Mouse (Mus musculus) hindbrain, embryonic 10.5 days (tissue): ENCODE measurements around the gene I830077J02Rik. TPM values are rescaled to one million over a fixed set of nuclear protein-coding genes. Genes with fewer than 3 reads are reported as not detected.
A peak's percentile ranks its signal among the peaks of the same experiment; 100 is the strongest.
"Not testable (repeated sequence)": the region's sequence is repeated elsewhere in the genome, so short reads cannot be mapped to it uniquely, and the experiment has no call there.

Experiments used
- DNase-seq: peaks from one replicate; pipeline ENCODE4 v3.0.0-alpha.2; 2017; ENCODE audit warnings: low spot score
- H3K27ac ChIP-seq: fragments of 300-500 bp; sonication (generic); 2 replicates; pipeline ENCODE4 v1.5.1; 2016; ENCODE audit warnings: mild to moderate bottlenecking, moderate library complexity
- H3K27me3 ChIP-seq: fragments of 300-500 bp; sonication (generic); 2 replicates; pipeline ENCODE4 v1.6.1; 2016; ENCODE audit warnings: mild to moderate bottlenecking; ENCODE audit not compliant: poor library complexity, insufficient read depth, severe bottlenecking
- H3K36me3 ChIP-seq: fragments of 300-500 bp; sonication (generic); 2 replicates; pipeline ENCODE4 v1.6.1; 2016; ENCODE audit warnings: mild to moderate bottlenecking, moderate library complexity
- H3K4me1 ChIP-seq: fragments of 300-500 bp; sonication (generic); replicated peaks from 2 replicates; pipeline ENCODE4 v1.6.1; 2016; ENCODE audit warnings: mild to moderate bottlenecking
- H3K4me3 ChIP-seq: fragments of 300-500 bp; sonication (generic); 2 replicates; pipeline ENCODE4 v1.5.1; 2016; ENCODE audit warnings: mild to moderate bottlenecking, moderate library complexity
- H3K9me3 ChIP-seq: fragments of 300-500 bp; sonication (generic); 2 replicates; pipeline ENCODE4 v1.6.1; 2016; ENCODE audit warnings: mild to moderate bottlenecking, moderate library complexity
- WGBS: fragments of 180-500 bp; shearing (Covaris S2); methylation state at CpG from one replicate; pipeline ENCODE4 v1.1.7; 2016; 5-methylcytosine and 5-hydroxymethylcytosine counted together
- polyA plus RNA-seq: library from polyadenylated mRNA; unstranded; fragments of >200 nt; fragmentation: Nextera tagmentation; extraction: Ambion mirVana; gene quantifications from 2 replicates; pipeline ENCODE4 v1.2.1, GENCODE M21; 2016

The I830077J02Rik gene
- polyA plus RNA-seq, 1 experiment from 2014 or later: 0.65 TPM

DNA sequence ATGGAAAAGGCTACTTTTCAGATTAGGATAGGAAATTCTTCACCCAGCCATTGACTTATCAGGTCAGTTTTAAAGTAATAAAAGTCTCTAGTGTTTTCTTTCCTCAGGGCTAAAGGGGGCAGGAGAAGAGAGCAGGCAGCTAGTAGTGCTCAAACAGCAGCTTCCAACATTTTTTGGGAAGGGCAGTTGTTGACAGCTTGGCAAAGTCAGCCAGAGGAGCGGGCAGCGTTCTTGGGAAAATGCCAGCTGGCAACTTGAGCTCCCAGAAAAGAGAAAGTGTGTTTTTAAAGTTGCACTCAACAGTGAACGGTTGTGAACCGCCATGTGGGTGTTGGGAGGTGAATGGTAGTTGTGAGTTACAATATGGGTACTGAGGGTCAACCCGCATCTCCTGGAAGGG, 2.6 kb upstream of the I830077J02Rik start:
- Histone ChIP-seq H3K27me3 (no peaks in the 10 kb centered on the region), H3K4me1 (no peaks in the 10 kb centered on the region), H3K27ac (no peak overlapping the region), H3K4me3 (no peak overlapping the region), H3K36me3 (peaks cover 25% of the 10 kb centered on the region), H3K9me3 (no peaks in the 10 kb centered on the region)
- WGBS: 93% methylated on average over 5 of the region's 5 CpGs
- DNase-seq: no peak

DNA sequence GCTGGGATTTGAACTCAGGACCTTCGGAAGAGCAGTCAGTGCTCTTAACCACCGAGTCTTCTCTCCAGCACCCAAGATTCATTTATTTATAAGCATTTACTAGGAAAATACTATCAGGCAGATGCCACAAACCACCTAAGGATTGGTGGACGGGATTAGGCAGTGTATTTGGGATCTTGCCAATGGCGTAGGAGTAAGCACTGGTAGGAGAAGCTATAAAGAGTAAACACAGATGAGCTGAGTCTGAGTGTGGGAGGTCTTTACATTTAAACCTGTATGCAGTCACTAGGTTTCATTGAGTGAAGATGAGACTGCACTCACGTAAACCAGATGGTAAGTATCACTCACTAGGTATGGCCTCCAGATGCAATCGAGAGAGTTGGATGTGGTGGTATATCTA, 1.5 kb upstream of the I830077J02Rik start:
- no peak for DNase-seq
- no peak overlapping the region for H3K4me3 ChIP-seq
- H3K9me3 ChIP-seq: no peaks in the 10 kb centered on the region
- no peaks in the 10 kb centered on the region for H3K4me1 ChIP-seq
- H3K27ac ChIP-seq: no peak overlapping the region
- 94% methylated on average over 6 of the region's 6 CpGs for WGBS
- peaks cover 20% of the 10 kb centered on the region for H3K36me3 ChIP-seq
- H3K27me3 ChIP-seq: no peaks in the 10 kb centered on the region

DNA sequence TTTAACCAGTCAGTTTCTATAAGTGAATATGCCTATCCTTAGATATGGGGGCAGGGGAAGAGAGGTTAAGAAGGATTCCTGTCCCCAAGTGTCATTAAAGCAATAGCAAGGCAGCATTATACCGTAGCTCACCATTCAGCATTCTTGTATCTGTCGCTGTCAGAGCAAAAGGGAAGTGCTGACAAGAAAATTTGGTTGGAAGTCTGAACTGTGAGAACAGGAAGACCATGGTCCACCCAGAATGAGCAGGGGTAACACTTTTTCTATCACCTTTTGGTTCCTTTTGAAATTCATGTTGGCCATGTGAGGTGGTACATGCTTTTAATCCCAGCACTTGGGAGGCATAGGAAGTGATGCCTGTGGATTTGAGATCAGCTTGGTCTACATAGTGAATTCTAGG, 1.4 kb downstream of the I830077J02Rik start:
- no peaks in the 10 kb centered on the region for H3K36me3 ChIP-seq
- no peaks in the 10 kb centered on the region for H3K27me3 ChIP-seq
- no peak for DNase-seq
- no peak overlapping the region for H3K4me3 ChIP-seq
- no peaks in the 10 kb centered on the region for H3K4me1 ChIP-seq
- WGBS: 96% methylated on average over 2 of the region's 2 CpGs
- no peak overlapping the region for H3K27ac ChIP-seq
- no peaks in the 10 kb centered on the region for H3K9me3 ChIP-seq

DNA sequence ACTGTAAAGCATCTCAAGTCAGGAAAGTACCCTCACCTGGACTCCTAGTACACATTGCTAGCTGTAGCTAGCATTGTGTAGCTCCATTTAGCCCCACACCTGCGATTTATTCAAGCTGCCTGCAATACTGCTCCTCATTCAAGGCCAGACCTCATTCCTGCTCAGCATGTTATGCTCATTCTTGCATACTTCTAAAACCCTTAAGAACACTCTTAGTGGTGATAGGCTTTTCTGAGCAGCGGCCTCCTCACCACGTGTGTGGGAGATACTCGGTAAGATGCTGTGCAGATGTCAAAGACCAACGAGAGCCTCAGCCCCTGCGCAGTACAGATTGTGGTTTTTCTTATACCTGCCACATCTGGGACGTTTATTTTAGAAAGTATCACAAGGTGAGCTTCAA, 2.6 kb downstream of the I830077J02Rik start:
- 86% methylated on average over 7 of the region's 7 CpGs for WGBS
- no peak overlapping the region for H3K27ac ChIP-seq
- no peaks in the 10 kb centered on the region for H3K27me3 ChIP-seq
- H3K4me1 ChIP-seq: no peaks in the 10 kb centered on the region
- H3K36me3 ChIP-seq: no peaks in the 10 kb centered on the region
- H3K9me3 ChIP-seq: no peaks in the 10 kb centered on the region
- no peak for DNase-seq
- no peak overlapping the region for H3K4me3 ChIP-seq

DNA sequence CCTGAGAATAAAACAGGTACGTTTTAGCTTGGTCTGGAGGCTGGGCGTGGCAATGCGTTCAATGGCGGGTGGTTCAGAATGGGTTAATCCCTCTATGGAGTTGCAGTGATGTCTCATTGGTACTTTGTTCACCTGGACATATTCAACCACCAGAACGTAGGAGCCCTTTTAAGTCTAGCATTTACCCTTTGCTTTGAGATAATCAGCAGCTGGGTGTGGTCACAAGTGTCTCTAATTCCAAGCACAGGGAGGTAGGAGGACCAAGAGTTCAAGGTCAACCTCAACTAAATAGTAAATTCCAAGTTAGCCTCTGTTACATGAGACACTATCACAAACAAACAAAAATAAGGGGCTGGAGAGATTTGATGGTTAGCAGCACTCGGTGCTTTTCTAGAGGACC, 3.7 kb downstream of the I830077J02Rik start:
- Histone ChIP-seq H3K4me3 (no peak overlapping the region), H3K27me3 (no peaks in the 10 kb centered on the region), H3K27ac (no peak overlapping the region), H3K4me1 (no peaks in the 10 kb centered on the region), H3K9me3 (no peaks in the 10 kb centered on the region), H3K36me3 (no peaks in the 10 kb centered on the region)
- WGBS: 90% methylated on average over 6 of the region's 6 CpGs
- no peak for DNase-seq

DNA sequence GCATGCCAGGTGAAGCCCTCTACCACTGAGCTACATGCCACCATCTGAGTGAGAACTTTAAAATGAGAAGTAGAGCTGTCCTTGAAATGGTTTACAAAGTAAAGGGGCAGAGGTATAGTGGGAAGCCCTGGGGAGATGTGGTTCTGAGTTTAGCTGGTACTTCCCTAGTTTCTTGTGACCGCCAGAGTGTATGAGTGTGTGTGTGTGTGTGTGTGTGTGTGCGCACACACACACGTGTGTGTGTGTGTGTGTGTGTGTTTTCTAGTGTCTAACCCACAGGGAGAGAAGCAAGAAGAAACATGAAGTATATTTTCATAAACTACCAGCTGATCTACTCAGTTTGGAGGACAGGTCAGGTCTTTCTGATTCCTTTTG, 4.3 kb downstream of the I830077J02Rik start:
- 94% methylated on average over 3 of the region's 3 CpGs for WGBS
- no peak for DNase-seq
- Histone ChIP-seq H3K27ac (no peak overlapping the region), H3K9me3 (no peaks in the 10 kb centered on the region), H3K27me3 (no peaks in the 10 kb centered on the region), H3K36me3 (no peaks in the 10 kb centered on the region), H3K4me1 (no peaks in the 10 kb centered on the region), H3K4me3 (no peak overlapping the region)

DNA sequence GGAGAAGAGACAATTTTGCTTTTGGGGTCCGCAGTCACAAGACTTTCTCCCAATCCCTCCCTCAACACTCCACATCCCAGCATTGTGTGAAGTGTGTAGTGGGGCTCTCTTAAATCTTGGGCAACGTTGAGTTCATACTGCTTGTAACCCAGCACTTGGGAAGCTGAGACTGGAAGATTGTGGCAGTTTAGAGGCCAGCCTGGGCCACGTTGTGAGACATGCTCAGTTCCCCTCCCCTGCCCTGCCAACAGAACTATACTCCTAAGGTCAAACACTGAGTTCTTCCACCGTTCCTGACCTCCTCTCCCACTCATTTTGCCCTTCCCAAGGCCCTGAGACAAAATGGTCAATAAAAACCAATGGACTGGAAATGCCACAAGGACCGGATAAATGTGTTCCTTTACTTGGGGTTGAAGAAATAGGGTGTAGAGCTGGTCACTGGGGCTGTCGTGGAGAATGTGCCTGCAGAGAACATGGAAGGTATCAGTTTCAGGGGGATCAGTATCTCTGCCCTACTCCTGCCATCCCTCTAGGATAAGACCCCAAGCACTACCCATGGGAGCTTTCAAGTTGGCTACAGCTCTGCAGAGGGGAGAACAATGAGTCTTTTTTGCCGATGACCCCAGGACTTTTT, 4.8 kb downstream of the I830077J02Rik start:
- Histone ChIP-seq H3K4me1 (no peaks in the 10 kb centered on the region), H3K4me3 (no peak overlapping the region), H3K27ac (no peak overlapping the region), H3K27me3 (no peaks in the 10 kb centered on the region), H3K36me3 (no peaks in the 10 kb centered on the region), H3K9me3 (no peaks in the 10 kb centered on the region)
- WGBS: 79% methylated on average over 7 of the region's 7 CpGs
- no peak for DNase-seq

DNA sequence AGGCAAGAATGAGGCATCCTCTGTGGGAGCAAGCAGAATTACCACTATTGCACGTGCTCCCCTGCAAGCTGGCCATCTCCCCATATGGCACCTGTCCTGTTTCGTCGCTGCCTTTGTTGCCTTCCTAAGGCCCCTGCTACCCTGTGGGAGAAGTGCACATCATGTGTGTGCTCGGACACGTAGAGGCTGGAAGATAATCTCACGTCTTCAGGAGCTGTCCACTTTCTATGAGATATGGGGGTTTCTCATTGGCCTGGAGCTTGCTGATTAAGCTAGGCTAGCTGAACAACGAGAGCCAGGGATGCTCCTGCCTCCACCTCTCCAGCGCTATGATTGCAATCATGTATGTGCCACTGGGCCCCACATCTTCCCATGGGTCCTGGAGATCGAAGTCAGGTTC, 7.8 kb downstream of the I830077J02Rik start:
- Histone ChIP-seq H3K27me3 (no peaks in the 10 kb centered on the region), H3K9me3 (no peaks in the 10 kb centered on the region), H3K27ac (no peak overlapping the region), H3K36me3 (no peaks in the 10 kb centered on the region), H3K4me1 (no peaks in the 10 kb centered on the region), H3K4me3 (no peak overlapping the region)
- WGBS: 84% methylated on average over 9 of the region's 9 CpGs
- no peak for DNase-seq

DNA sequence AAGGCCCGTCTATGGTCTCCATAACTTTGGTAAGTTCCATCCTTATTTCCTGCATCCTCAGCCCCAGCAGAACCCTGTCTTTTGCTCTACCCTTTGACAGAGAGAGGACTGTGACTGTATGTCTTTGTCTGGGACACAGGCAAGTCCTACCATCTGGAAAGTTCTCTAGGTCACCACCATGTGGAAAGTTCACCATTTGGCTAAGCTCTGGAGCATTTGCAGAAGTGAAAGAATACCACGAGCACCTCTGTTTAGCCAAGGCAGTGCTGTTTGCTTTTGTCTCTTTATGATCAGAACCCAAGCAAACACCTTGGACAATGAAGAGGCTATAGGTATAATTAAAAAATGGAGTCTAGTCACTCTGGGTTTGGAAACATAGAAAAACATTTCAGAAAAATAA, 10.5 kb downstream of the I830077J02Rik start:
- DNase-seq: no peak
- Histone ChIP-seq H3K4me3 (no peak overlapping the region), H3K9me3 (no peaks in the 10 kb centered on the region), H3K27ac (no peak overlapping the region), H3K27me3 (no peaks in the 10 kb centered on the region), H3K4me1 (0 out of 2 replicates have a peak, but pooled peaks cover 5% of the 10 kb centered on the region), H3K36me3 (no peaks in the 10 kb centered on the region)
- WGBS: 78% methylated on average over 2 of the region's 2 CpGs

DNA sequence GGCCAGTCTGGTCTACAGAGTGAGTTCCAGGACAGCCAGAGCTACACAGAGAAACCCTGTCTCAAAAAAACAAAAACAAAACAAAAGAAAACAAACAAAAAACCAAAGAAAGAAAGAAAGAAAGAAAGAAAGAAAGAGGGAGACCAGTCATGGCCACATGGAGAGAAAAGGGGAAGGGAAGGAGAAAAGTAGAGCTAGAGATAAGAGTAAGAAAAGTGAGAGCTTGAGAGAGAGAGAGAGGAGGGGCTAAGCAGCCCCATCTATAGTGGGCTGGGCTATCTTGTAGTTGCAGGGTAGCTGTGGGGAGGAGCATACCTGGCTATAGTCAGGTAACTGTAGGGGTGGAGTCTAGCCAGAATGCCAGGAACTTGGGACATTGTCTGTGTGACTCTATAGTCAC, 11.7 kb downstream of the I830077J02Rik start:
- not testable (repeated sequence) for DNase-seq, H3K4me1 ChIP-seq, H3K9me3 ChIP-seq, H3K27ac ChIP-seq, H3K27me3 ChIP-seq, H3K36me3 ChIP-seq, H3K4me3 ChIP-seq

DNA sequence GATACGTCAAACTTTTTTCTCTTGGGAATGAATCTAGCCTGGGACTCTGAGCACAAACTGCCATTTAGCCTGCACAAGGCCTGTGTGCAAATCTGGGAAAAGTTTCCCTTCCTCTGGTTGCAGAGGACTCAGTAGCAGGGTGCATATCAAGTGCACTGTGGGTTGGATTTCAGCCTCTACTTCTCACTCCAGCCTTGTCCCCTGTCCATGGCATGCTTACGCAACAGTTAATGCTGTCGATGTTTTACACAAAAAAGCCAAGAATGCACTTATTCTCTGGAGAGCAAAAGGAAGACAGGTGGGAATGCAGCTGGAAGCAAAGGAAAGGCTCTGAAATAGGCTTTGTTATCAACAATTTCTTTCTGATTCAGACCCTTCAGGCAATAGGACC, 14.1 kb downstream of the I830077J02Rik start:
- WGBS: 67% methylated on average over 3 of the region's 3 CpGs
- H3K4me1 ChIP-seq: 0 out of 2 replicates have a peak, but pooled peaks cover 5% of the 10 kb centered on the region
- no peaks in the 10 kb centered on the region for H3K9me3 ChIP-seq
- H3K27ac ChIP-seq: no peak overlapping the region
- no peak overlapping the region for H3K4me3 ChIP-seq
- no peaks in the 10 kb centered on the region for H3K27me3 ChIP-seq
- no peak for DNase-seq
- no peaks in the 10 kb centered on the region for H3K36me3 ChIP-seq

DNA sequence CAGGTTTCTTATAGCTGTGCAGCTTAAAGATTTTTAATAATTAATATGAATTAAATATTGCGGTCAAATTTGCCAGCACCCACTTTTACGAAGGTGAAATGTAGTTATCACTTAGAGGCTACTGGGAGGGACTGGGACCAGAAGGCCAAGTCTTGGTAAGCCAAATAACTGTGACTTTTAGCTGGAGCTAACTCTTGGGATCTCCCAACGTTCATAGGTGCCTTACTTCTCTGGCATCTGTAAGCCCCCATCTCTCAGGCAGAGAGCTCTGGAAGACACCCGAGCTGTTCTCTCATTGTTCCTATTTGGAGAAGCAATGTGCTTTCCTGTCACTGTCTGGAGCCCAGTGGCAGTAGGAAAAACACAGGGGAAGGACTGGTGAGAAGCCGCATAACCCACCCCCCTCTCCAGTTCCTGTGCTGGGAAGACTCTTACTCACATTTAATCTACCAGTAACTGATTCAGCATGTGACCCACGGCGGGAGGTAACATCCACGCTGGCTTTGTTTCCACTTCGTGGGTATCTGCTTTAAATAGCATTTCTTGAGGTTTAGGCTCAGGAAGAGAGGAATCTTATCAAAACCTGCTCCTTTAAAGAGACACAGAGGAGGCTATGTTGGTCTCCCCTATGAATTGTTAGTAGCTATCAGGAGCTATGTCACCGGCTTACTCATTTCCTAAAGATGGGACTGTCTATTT, 14.7 kb downstream of the I830077J02Rik start:
- 62% methylated on average over 10 of the region's 10 CpGs for WGBS
- peak; percentile 30 for DNase-seq
- H3K27me3 ChIP-seq: no peaks in the 10 kb centered on the region
- H3K27ac ChIP-seq: no peak overlapping the region
- H3K36me3 ChIP-seq: no peaks in the 10 kb centered on the region
- H3K4me3 ChIP-seq: no peak overlapping the region
- H3K9me3 ChIP-seq: no peaks in the 10 kb centered on the region
- H3K4me1 ChIP-seq: 0 out of 2 replicates have a peak, but pooled peaks cover 5% of the 10 kb centered on the region

DNA sequence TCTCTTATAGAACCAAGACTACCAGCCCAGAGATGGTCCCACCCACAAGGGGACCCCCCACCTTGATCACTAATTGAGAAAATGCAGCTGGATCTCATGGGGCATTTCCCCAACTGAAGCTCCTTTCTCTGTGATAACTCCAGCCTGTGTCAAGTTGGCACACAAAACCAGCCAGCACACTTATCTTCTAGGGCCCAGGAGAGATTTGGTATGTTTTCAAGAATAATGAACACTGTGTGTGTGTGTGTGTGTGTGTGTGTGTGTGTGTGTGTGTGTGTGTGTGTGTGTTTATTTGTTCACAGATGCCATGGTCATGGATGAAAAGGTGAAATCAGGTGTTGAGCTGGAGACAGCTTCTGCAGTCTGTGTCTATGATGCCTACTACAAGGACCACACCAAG, 16.0 kb downstream of the I830077J02Rik start:
- not testable (repeated sequence) for H3K27me3 ChIP-seq, H3K9me3 ChIP-seq, DNase-seq, H3K36me3 ChIP-seq, H3K4me1 ChIP-seq, H3K4me3 ChIP-seq, H3K27ac ChIP-seq

DNA sequence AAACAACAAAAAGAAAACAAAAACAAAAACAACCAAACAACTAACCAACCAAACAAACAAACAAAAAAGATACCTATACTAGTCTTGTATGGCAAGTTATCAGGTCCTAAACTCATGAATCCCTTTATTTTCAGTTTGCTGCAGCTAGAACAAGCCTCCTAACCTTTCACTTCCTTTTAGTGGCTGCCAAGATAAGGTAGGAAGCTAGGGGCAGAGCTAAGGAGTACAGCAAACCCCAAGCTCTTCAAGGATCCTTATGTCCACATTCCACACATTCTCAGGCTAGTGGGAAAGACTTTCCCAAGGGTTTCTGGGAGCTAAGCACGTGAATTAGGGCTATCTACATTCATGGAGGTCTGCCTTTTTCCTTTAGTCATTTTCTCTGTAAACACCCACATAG, 17.2 kb downstream of the I830077J02Rik start:
- DNase-seq: no peak
- Histone ChIP-seq H3K36me3 (no peaks in the 10 kb centered on the region), H3K4me1 (0 out of 2 replicates have a peak, but pooled peaks cover 5% of the 10 kb centered on the region), H3K4me3 (no peak overlapping the region), H3K27me3 (no peaks in the 10 kb centered on the region), H3K27ac (no peak overlapping the region), H3K9me3 (no peaks in the 10 kb centered on the region)
- WGBS: 56% methylated on average over 1 of the region's 1 CpGs
